Mouse (Mus musculus): ENCODE data around the gene Ifnk.
A peak's percentile ranks its signal among the peaks of the same experiment; 100 is the strongest.

Gene Ifnk

DNA sequence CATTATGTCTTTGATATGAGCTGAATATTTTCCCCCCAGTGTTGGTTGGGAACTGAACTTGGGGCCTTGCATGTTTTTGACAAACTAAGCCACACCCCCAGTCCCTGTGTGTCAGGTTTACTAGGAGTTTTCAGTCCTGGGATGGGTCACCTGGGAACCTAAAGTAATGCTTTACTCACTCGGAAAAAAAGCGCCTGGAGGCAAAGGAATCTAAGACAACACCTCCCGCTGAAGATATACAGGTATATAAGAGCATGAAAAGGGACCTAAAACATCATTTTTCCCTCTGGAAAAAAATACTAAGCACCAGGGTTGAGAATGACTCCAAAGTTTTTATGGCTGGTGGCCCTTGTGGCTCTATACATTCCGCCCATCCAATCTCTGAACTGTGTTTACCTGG lies at the start of gene Ifnk:
TSS of gene Ifnk (plus strand) at position 301 of the 400 bp plus-strand sequence.
- DNase-seq (ENCODE audit: low spot score), result no peak

DNA sequence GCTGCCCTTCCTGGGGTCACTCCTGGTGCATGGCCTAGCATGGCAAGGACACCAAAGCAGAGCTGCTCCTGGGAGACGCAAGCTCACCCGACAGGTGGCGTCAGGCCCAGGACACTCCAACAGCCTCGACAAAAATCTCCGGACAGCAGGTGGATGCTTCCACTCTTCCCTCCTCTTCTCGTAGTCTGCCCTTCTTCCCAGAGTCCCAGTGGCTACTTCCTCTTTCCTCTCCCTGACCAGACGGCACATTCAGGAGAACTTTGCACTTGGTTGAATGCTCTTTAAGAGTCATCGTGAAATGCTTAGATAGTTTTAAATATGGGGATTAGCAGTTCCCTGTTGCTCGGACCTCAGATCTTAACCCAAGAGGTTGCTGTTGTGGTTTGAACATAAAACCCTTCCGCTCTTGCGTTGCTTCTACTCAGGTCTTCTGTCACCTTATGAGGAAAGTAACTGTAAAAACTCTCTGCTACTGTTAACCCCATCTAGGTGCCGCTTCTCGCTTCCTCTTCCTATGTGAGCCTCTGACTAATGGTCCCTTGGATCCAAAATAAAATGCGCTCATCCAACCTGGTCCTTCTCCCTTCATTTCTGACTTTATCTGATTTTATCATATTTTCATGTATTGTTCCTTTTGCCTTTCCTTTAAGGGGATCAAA lies 46.6 kb upstream of the Ifnk start:
- no peak for DNase-seq (ENCODE audit: low spot score)

DNA sequence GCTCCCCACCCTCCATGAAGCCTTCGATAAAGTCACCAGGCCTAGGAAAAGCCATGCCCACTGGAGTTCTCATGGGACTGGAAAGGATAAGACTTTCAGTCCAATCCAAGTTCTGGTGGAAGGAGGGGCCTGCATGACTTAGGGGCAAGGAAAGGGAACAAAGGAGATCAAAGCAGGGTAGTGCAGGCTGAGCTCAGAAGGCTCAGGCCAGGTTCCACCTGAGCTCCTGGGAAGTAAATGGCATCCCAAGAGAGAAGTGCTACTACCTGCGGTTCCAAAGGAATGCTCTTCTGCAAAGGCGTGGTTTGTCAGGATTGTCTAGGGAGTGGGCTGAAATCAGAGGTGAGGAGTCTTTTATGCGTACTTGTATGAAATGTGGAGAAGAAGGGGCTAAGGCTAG lies 39.4 kb upstream of the Ifnk start:
- no peak for DNase-seq (ENCODE audit: low spot score)

DNA sequence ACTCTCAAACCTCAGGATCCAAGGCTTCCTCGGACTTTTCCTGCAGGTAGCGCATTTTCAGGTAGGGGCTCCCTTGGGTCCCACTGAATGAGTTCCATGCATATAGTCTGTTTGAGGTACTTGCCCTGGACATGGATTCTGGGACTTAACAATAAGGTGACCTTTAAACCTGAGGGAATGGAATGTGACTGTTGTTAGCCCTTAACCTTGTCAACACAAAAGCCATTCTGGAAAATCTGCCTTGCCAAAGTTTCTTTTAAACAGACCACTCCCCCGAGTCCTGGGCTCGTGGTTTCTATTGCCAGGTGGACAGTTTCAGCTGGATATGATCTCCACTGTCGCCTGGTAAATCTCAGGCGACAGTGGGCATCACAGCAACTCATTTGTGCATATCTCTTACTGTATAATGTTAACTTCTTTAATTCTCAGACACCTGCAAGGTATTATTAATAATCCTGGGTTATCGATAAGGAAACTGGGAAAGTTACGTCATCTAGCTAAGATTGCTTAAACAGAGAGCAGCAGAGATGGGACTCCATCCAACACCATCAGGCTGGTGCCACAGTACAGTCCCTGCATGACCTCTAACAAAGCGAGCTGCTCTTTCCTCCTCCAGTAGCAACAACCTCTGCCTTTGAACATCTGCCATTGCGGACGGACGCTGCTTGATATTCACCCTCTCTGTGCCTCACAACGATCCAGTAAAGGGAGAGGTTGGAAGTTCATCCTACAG lies 38.2 kb upstream of the Ifnk start:
- DNase-seq (ENCODE audit: low spot score), result no peak

DNA sequence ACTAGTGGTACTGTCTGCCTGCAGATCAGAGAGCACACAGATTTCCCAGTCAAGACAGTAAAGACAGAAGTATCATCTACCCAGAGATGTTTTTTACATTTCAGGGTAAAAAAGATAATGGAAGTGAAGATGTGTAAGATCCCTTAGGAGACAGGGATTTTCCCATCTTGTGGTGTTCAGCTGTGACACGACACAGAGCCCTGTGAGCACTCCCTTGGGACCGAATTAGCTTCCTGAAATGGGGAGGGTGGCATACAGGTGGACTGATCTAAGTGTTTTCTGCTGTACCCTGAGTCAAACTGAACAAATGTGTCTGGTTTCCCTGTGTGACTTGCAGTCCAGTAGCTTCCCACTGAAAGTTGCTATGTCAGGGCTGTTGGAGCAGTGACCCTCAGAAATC lies 36.9 kb upstream of the Ifnk start:
- no peak for DNase-seq (ENCODE audit: low spot score)

DNA sequence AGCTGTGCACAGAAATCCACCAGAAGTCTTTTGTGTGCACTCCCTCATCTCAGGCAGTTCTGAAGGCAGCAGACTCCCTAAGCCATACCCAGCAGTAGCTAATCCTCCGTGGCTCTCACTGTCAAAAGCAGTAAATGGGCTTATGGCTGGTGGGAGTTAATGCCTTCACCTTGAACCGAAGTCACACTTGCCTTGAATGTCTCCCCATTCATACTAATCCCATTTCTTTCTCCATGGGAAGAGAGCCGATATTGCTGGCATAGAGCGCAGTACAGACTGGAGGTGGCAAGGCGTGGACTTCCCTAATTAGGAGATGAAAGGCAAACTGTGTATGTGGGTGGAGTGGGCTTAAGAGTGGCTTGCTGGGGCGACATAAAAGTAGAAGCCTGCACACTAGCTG lies 35.9 kb upstream of the Ifnk start:
- no peak for DNase-seq (ENCODE audit: low spot score)

DNA sequence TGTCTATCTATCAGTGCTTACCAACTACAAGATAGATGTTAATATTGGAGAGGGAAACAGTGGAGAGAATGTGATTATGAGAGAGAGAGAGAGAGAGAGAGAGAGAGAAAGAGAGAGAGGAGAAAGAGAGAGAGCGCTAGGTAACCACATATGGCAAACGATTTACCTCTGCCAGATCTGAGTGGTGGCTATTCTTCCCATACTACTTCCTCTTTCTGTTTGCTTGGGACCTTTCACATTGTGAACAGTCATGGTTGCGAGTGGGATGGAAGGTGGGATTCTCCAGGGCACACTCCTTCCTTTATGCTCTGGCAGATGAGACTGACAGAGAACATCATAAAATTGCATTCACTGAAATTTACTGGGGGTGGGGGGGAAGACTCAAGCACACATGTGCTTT lies 34.7 kb upstream of the Ifnk start:
- no peak for DNase-seq (ENCODE audit: low spot score)

DNA sequence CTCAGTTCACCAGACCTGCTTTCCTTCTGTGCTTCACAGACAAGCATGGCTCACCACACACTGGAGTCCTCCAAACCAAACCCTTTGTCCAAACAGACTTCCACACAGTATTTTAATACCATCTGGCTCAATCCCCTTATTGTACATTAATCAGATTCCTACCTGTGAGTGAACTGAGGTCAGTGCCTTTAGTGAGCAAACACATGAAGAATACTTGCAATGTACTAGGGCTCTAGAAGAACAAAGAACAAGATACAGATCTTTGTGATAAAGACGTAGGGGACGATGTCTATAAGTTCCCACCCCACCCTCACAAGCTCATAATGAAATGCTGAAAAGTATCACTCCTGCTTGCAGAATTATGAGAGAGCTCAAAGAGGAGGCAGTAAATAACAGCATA lies 33.0 kb upstream of the Ifnk start:
- DNase-seq (ENCODE audit: low spot score), result no peak

DNA sequence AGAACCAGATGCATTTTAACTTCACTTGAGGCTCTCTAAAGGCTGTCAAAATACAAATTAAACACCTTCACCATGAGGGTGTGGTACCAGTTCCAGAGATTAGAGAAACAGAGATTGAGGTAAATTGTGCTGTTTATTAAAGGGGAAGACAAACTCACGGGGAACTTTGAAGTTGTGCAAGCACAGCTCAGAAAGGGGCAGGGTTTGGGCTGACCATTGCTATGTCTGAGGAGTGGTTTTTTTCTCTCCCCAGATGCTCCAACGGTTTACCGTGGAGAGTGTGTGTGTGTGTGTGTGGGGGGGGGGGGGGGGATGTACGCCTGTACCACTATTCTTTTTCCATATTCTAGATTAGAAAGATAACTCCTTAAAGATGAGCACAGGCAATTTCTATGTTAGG lies 31.7 kb upstream of the Ifnk start:
- no peak for DNase-seq (ENCODE audit: low spot score)

DNA sequence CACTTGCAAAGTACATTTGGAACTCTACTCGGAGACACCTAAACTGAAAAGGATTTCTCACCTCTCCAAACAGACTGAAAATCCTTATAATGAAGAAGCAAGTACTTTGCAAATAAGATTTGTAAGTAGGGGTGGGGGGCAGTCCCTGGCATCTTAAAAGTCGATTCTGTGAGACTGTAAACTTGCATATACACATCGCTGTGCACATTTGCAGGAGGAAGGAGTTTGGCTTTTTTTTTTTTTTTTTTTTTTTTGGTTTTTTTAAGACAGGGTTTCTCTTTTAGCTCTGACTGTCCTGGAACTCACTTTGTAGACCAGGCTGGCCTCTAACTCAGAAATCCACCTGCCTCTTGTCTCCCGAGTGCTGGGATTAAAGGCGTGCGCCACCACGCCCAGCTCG lies 31.3 kb upstream of the Ifnk start:
- no peak for DNase-seq (ENCODE audit: low spot score)

DNA sequence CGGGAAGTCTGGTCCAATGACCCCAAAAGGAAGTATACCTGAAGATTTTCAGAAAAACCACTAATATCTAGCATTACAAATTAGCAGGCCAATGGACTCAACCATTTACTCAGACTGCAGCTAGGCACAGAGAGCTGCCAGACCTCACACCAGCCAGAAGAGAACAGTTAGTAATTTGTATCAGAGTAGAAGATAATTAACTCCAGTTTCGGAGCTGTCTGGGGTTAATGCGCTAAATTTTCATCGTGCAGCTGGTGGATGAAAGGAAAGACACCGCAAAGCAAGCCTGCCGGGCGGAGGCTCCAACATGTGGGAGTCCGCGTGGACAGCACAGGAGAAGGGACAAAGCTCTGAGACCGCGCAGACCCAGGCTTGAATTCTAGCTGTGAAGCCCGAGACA lies 30.8 kb upstream of the Ifnk start:
- DNase-seq (ENCODE audit: low spot score), result no peak

DNA sequence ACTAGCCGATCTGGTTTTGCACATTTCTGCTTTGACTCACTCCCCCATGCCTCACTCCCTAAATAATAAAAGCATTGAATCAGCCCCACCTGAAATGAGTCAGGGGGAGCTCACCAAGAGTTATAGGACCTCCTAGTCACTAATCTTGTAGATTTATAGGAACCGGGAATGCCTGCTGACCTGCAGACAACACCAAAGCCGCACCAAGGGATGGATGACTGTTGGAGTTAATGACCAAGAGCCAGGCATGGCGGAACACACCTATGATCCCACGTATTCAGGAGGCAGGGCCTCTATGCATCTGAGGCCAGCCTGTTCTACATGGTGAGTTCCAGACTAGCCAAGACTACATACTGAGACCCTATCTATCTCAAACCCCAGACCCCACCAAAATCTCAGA lies 28.8 kb upstream of the Ifnk start:
- no peak for DNase-seq (ENCODE audit: low spot score)

DNA sequence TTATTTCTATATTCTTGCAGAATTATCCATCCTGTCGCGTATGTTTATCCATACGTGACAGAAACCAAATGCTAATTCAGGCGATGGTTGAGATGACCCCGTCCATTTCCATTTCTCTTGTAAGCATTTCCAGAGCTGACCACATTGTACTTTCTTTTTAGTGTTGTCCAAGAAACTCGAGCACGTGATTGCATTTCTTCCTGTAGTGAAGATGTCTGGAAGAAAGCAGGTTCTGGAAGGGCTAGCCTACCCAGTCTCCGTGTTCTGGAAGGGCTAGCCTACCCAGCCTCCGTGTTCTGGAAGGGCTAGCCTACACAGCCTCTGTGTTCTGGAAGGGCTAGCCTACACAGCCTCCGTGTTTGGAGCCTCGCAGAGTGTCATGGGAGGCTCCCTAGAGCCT lies 27.8 kb upstream of the Ifnk start:
- DNase-seq (ENCODE audit: low spot score), result no peak

DNA sequence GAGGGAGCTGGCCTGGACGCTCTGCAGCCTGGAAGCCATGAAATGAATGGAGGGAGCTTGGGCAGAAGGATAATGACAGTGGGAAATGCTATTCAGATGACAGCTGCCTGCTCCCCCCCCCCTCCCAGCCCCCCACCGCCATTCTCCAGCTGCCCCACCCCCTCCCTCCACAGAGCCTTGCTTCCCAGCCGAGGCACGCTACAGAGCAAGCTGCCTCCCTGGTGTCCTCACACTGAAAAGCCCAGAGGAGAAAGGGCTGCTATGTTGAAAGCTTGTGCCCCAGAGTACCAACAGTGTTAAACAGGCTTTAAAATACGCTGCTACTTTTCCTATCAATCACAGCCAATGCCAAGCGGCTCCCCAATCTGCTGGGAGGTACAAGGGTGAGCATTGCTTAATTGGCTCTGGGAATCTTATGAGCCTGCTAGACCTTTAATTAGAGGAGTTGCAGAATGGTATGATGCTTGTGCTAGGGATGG lies 26.5 kb upstream of the Ifnk start:
- no peak for DNase-seq (ENCODE audit: low spot score)

DNA sequence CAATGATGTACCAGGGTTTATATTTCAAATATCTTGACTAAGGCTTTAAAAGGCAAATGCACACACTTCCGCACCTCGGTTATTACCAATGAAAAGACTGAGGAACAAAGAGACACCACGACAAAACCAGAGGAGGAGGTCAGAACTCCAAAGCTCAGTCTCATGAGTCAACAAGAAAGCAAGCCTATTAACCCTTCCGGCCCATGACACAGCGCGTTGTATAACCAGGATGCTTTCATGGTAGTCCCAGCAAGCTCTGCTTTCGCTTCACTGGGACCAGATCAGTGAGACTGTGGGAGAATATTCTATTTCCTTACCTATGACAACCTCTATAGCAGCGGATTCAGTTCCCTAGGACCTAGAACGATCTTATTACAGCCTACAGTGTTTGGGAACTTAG lies 25.1 kb upstream of the Ifnk start:
- no peak for DNase-seq (ENCODE audit: low spot score)

DNA sequence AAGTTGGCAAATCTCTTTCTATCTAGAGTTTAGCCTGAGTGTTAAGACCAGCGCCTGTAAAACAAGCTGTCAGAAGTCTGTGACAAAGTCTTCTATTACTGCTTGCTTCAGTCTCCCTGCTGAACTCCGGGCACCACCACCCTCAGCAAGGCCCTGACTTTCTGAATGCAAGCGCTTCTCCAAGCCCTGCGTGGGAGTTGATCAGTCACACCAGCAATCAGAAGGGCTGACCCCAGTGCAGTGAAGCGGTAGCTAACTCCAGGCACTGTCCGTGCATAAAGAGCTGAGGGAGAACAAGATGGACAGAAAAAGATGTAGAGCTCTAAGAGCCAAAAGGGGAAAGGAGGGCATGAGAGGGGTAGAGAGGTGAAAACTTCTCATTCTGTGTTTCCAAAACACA lies 24.1 kb upstream of the Ifnk start:
- no peak for DNase-seq (ENCODE audit: low spot score)

DNA sequence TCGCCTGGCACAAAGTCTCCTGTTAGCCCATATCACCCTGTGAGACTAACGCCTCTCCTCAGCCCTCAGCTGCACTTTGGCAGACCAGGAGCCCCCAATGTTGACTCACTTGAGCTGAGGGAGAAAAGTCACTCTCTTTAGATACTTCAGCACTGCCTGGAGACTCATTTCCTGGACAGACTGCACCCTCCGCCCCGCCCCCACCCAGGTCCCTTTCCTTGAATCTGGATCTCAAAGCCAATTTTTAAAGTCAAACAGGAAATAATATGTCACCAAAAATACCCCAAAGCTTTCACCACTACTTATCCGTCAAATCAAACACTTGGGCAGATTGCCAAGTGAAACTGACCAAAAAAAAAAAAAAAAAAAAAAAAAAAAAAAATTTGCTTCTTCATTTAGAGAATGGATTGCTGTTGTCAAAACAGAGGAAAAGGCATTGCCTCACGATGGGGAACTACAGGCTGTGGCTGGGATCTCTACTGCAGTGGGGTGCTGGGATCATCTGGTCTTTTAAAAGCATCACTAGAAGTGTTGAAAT lies 21.4 kb upstream of the Ifnk start:
- peak; percentile 15 for DNase-seq (ENCODE audit: low spot score)

DNA sequence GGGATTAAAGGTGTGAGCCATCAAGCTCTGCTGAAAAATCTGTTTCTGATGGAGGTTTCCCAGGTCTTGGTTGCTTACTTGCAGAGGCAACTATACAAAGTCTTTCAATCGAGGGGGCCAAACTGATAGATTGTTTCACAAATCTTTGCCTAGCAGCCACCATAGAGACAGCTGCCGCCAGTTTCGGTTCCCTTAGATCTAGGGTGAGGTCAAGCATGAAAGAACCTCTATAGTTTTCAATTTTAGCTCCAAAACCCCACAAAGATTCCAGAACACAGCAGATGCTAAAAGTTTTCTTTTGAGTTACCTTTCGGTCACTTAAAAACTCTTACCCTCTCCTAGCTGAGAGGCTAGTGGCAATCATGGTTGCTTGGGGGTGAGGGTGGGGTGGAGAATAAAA lies 20.3 kb upstream of the Ifnk start:
- DNase-seq (ENCODE audit: low spot score), result no peak

DNA sequence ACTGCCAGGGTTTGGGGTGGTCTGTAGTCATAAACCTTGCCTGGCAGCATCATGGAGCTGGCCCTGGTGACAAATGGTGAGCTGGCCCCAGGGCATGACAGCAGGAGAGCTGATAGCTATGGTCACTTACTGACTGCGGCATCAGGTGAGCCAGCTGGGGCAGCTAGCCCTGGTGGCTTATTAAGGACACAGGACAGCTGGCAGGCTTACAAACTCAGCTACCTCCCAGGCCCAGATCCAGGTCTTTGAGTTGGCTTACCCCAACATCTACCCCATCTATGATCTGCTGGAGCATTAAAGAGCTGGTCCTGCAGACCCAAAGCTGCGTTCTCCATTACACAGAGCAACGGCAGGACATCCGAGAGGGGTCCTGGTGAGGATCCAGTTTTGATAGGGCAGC lies 18.4 kb upstream of the Ifnk start:
- DNase-seq (ENCODE audit: low spot score), result no peak

DNA sequence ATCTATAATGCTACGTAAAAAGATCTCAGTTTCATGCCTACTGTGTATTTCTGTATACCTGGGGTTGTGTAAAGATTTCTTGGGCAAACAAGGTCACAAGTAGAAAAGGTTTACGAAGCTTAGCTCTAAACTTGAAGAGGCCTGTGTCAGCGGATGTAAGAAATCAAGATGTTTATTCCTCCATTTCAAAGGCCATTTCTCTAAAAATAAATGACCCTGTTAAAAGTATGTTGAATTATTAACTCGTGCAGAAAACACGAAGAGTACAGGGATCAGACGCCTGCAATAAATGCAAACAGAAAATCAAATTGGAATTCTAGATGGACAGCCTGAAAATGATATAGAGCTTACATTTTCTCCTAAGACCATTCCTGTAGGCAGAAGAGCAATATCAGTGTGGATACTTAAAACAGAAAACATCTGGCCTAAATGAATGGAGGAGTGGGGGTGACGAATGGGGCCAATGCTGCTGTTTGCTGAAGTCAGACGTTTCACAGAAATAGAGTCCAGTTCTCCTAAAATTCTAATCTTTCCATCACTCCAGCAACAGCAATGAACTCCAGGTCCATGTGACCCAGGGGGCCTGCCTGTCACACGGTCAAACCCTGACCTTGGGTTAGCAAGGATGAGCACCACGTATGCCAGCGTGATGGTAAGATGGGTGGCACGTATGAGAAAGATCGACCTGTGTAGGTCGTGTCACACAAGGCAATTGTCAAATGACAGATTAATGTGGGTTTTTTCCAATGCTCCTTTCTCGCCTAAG lies 16.8 kb upstream of the Ifnk start:
- DNase-seq (ENCODE audit: low spot score), result no peak

DNA sequence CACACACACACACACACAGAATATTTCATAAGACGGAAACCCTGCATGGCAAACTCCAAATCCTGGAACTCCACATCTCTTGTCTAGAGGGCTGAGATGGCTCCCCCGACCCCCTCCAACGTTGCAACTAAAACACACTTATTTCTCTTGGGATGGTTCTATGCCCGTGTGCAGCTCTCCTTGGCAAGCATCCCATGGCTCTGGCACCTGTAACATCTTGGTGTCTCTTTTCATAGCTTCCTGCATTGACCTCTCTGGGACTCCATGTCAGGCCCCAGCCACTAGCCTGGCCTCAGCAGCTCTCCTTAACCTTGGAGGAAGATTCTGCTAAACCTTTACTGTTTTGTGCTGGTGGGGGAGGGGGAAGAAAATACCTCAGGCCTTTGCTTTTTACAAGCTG lies 16.1 kb upstream of the Ifnk start:
- no peak for DNase-seq (ENCODE audit: low spot score)

DNA sequence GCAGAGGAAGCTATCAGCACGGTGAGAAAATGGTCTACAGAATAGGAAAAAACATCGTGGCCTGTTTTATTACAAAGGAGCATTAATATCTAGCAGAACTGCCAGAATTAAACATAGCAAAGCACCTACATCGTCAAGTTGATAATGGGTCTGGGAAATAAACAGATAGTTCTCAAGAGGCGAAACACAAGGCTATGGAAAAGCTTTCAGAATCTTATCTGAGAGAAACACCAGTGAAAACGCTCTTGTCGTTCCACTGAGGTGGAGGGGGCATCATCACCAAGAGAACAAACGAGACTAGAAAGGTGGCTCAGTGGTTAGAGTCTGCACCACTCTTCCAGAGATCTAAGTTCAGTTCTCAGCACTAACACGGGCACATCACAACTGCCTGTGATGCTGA lies 14.9 kb upstream of the Ifnk start:
- no peak for DNase-seq (ENCODE audit: low spot score)

DNA sequence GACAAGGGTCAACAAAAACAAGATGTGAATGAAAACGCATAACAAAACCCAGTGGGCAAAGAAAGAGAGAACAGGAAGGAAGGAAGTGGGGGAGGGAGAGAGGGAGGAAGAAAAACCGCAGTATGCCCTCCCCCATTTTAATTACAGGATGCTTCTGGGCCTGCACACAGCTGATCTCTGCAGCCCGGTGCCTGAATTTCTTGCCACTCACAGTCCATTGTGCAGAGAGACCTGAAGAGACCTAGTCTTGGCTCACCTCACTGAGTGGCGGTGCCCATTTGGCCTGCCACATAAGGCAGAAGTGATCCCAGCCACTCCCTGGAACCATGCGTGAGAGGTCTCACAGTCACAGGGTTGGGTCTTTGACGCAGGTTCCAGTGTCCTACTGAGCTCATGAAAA lies 13.8 kb upstream of the Ifnk start:
- peak; percentile 20 for DNase-seq (ENCODE audit: low spot score)

All from T-cell, adult 2 months (primary cell).